Mouse (Mus musculus) thymus, adult 2 months (tissue): ENCODE data around the gene Kcnk3.

Source experiments
- CTCF ChIP-seq: fragments of 200-500 bp; IDR thresholded peaks from 2 replicates; pipeline ENCODE4 v1.5.1; 2012; ENCODE audit warnings: mild to moderate bottlenecking, control low read depth, low read length, moderate library complexity, borderline replicate concordance; ENCODE audit not compliant: control insufficient read depth, poor library complexity, insufficient read depth; ENCODE audit errors: extremely low read depth
- POLR2A ChIP-seq: fragments of 200-500 bp; IDR thresholded peaks from 2 replicates; pipeline ENCODE4 v1.6.1; 2012; ENCODE audit warnings: mild to moderate bottlenecking, low read length, control low read depth, moderate library complexity; ENCODE audit not compliant: control insufficient read depth, poor library complexity, insufficient read depth; ENCODE audit errors: extremely low read depth

DNA sequence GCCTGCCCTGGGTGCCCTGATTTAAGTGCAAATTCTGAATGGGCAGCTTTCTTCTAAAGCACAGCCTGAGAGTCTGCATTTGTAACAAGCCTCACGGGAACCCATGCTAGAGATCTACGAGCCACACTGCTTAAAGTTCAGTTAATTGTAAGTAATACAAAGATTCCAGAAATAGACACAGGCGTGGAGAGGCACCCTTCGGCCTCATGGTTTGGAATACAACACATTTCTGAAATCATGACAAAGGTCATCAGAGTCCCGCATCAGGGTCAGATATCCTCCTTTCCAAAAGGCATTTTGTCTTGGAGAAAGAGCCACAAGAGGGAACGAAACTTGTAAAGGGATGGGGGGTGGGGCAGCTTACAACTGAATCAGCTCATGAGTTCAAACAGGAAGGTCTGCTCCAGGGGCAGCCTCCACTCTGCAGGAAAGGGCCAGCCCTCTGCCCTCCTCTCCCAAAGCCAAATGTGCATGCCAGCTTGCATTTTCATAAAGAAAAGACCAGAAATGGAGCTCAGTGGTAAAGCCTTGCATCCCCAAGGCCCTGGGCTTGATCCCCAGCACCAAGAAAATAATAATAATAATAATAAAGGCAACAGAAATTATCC lies 7.1 kb downstream of the Kcnk3 start:
- TF ChIP-seq CTCF (no peak), POLR2A (no peak)
